Mouse (Mus musculus) spleen, adult 2 months (tissue): ENCODE data around the gene Defb28. TPM values are rescaled to one million over a fixed set of nuclear protein-coding genes. Genes with fewer than 3 reads are reported as not detected.

Experiments used
- DNase-seq, 2 experiments: peaks; one replicate each; pipeline versions ENCODE4 v3.0.0 to v3.0.0-alpha.2; 2012 to 2021; ENCODE audit warnings: low spot score in 2 of 2, low read depth in 1 of 2
- H3K27ac ChIP-seq: fragments of 200-500 bp; 2 replicates; pipeline ENCODE4 v1.5.1; 2012; ENCODE audit warnings: low read length, inconsistent platforms; ENCODE audit not compliant: insufficient read depth
- H3K27me3 ChIP-seq: fragments of 200-500 bp; 2 replicates; pipeline ENCODE4 v1.6.1; 2012; ENCODE audit warnings: mild to moderate bottlenecking, moderate library complexity, low read length, inconsistent platforms; ENCODE audit not compliant: control insufficient read depth, insufficient read depth
- H3K36me3 ChIP-seq: fragments of 200-500 bp; 2 replicates; pipeline ENCODE4 v1.6.1; 2012; ENCODE audit warnings: mild to moderate bottlenecking, low read length, inconsistent platforms; ENCODE audit not compliant: control insufficient read depth, insufficient read depth
- H3K4me1 ChIP-seq: fragments of 200-500 bp; 2 replicates; pipeline ENCODE4 v1.6.1; 2011; ENCODE audit warnings: inconsistent platforms; ENCODE audit not compliant: control insufficient read depth, insufficient read depth, insufficient read length
- H3K4me3 ChIP-seq: fragments of 200-500 bp; 2 replicates; pipeline ENCODE4 v1.5.1; 2011; ENCODE audit warnings: mild to moderate bottlenecking, inconsistent platforms; ENCODE audit not compliant: insufficient read depth, insufficient read length; ENCODE audit errors: extremely low read depth
- CTCF ChIP-seq: fragments of 200-500 bp; IDR thresholded peaks from 2 replicates; pipeline ENCODE4 v1.5.1; 2011; ENCODE audit warnings: mild to moderate bottlenecking, inconsistent platforms; ENCODE audit not compliant: insufficient read depth, insufficient read length, insufficient replicate concordance; ENCODE audit errors: extremely low read depth
- POLR2A ChIP-seq: fragments of 200-500 bp; IDR thresholded peaks from 2 replicates; pipeline ENCODE4 v1.6.1; 2011; ENCODE audit warnings: low read depth, low read length, inconsistent platforms
- WGBS: fragments of 180-500 bp; shearing (Covaris S2); methylation state at CpG from one replicate; pipeline ENCODE4 v1.1.7; 2018; 5-methylcytosine and 5-hydroxymethylcytosine counted together
- polyA plus RNA-seq: library from polyadenylated mRNA; depleted of rRNA; stranded (reverse); fragments of >200 nt; gene quantifications from 2 replicates; pipeline ENCODE4 v1.2.3, GENCODE M21; 2012

The Defb28 gene
- polyA plus RNA-seq, 1 experiment = not detected

- TF ChIP-seq POLR2A (no peak), CTCF (no peak)
- no peak overlapping the region for H3K27ac ChIP-seq
- no peaks in the 10 kb centered on the region for H3K27me3 ChIP-seq
- no peak overlapping the region for H3K4me3 ChIP-seq
- H3K4me1 ChIP-seq = no peaks in the 10 kb centered on the region
- no peak for DNase-seq
- no peaks in the 10 kb centered on the region for H3K36me3 ChIP-seq
- 46% methylated on average over 4 of the region's 4 CpGs for WGBS
These were observed 2.0 kb upstream of the Defb28 start for GRCm38 (mm10) chr2:152516084-152516483.

- no peaks in the 10 kb centered on the region for H3K4me1 ChIP-seq
- H3K36me3 ChIP-seq = no peaks in the 10 kb centered on the region
- H3K4me3 ChIP-seq = no peak within 1 kb of the TSS
- no peak for DNase-seq
- 63% methylated on average over 13 of the region's 13 CpGs for WGBS
- H3K27ac ChIP-seq = no peak within 1 kb of the TSS
- H3K27me3 ChIP-seq = no peaks in the 10 kb centered on the region
- TF ChIP-seq CTCF (no peak), POLR2A (no peak)
These were observed 22.1 kb downstream of the Defb28 start, which contains the start of gene Defb29 for GRCm38 (mm10) chr2:152539944-152540710. Gene Defb29 (minus strand): TSS chr2:152540098.

GRCm38 (mm10) chr2:152541979-152542378 is 23.9 kb downstream of the Defb28 start:
- DNase-seq = no peak
- WGBS = 29% methylated on average over 9 of the region's 9 CpGs
- H3K36me3 ChIP-seq = no peaks in the 10 kb centered on the region
- H3K4me1 ChIP-seq = no peaks in the 10 kb centered on the region
- no peak overlapping the region for H3K27ac ChIP-seq
- TF ChIP-seq POLR2A (no peak), CTCF (no peak)
- H3K4me3 ChIP-seq = no peak overlapping the region
- no peaks in the 10 kb centered on the region for H3K27me3 ChIP-seq

GRCm38 (mm10) chr2:152542897-152543296 is 24.8 kb downstream of the Defb28 start:
- Histone ChIP-seq H3K4me3 (no peak overlapping the region), H3K27me3 (no peaks in the 10 kb centered on the region), H3K27ac (no peak overlapping the region), H3K36me3 (no peaks in the 10 kb centered on the region), H3K4me1 (no peaks in the 10 kb centered on the region)
- WGBS = 81% methylated on average over 2 of the region's 2 CpGs
- TF ChIP-seq CTCF (no peak), POLR2A (no peak)
- DNase-seq = no peak

- H3K27ac ChIP-seq = no peak overlapping the region
- WGBS = 83% methylated on average over 4 of the region's 4 CpGs
These were observed 25.4 kb downstream of the Defb28 start for GRCm38 (mm10) chr2:152543478-152543877.

GRCm38 (mm10) chr2:152544691-152545090 is 26.6 kb downstream of the Defb28 start:
- no peak overlapping the region for H3K27ac ChIP-seq
- WGBS = 11% methylated on average over 4 of the region's 4 CpGs
- no peaks in the 10 kb centered on the region for H3K36me3 ChIP-seq
- H3K27me3 ChIP-seq = no peaks in the 10 kb centered on the region
- no peak for TF ChIP-seq CTCF
- no peak for TF ChIP-seq POLR2A
- no peak overlapping the region for H3K4me3 ChIP-seq
- no peak for DNase-seq
- H3K4me1 ChIP-seq = no peaks in the 10 kb centered on the region

More at GRCm38 (mm10) chr2:152543478-152543877, 25.4 kb downstream of the Defb28 start:
- Histone ChIP-seq H3K36me3 (no peaks in the 10 kb centered on the region), H3K4me3 (no peak overlapping the region), H3K27me3 (no peaks in the 10 kb centered on the region), H3K4me1 (no peaks in the 10 kb centered on the region)
- no peak for TF ChIP-seq POLR2A
- no peak for TF ChIP-seq CTCF
- no peak for DNase-seq

- no peak overlapping the region for H3K4me3 ChIP-seq
- WGBS = 80% methylated on average over 5 of the region's 5 CpGs
- no peaks in the 10 kb centered on the region for H3K36me3 ChIP-seq
- no peak for DNase-seq
- H3K27me3 ChIP-seq = no peaks in the 10 kb centered on the region
- no peaks in the 10 kb centered on the region for H3K4me1 ChIP-seq
- TF ChIP-seq CTCF = no peak
- no peak for TF ChIP-seq POLR2A
- no peak overlapping the region for H3K27ac ChIP-seq
These were observed 30.1 kb downstream of the Defb28 start for GRCm38 (mm10) chr2:152548124-152548523.
